Mouse (Mus musculus) liver, adult 2 months (tissue): Measurements from ENCODE around the gene Acap1.

ENCODE experiments used
- CTCF ChIP-seq: fragments of 200-500 bp; IDR thresholded peaks from 2 replicates; pipeline ENCODE4 v1.5.1; 2011; ENCODE audit warnings: low read depth, low read length, control low read depth
- POLR2A ChIP-seq: fragments of 200-500 bp; IDR thresholded peaks from 2 replicates; pipeline ENCODE4 v1.6.1; 2011; ENCODE audit warnings: low read length, control low read depth; ENCODE audit not compliant: insufficient read depth; ENCODE audit errors: extremely low read depth

DNA sequence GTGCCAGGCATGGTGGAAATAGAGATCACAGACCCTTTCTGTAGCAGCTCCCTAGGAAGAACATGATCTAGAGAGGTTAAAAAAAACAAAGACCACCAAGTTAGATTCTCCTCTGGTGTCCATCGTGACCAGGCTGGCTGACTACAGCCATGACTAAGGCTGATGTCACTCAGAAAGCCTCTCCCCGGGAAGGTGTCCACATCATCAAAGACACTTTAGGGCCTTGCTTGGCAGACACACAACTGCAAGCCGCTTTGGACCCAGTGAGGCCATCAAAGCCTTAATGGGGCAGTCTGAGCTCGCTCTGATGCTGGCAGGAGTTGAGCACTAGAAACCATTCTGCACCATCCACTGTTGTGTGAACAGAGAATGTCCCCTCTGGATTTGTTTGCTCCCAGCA, 22.9 kb downstream of the Acap1 start:
- no peak for TF ChIP-seq CTCF
- TF ChIP-seq POLR2A, result no peak
